Mouse (Mus musculus) G1E (cell line): ENCODE measurements around the gene Cog4. TPM values are rescaled to one million over a fixed set of nuclear protein-coding genes. Genes with fewer than 3 reads are reported as not detected.

Experiments used
- ATAC-seq: 2 replicates; pipeline ENCODE4 v1.8.0; 2016; ENCODE audit warnings: mild to moderate bottlenecking; ENCODE audit not compliant: insufficient number of reproducible peaks, poor library complexity, low FRiP score, severe bottlenecking; ENCODE audit errors: extremely low read depth
- DNase-seq: peaks from one replicate; pipeline ENCODE4 v3.0.0; 2012; ENCODE audit warnings: low spot score
- H3K27me3 ChIP-seq: 2 replicates; pipeline ENCODE4 v1.6.1; 2012; ENCODE audit warnings: mild to moderate bottlenecking, low read length, inconsistent platforms; ENCODE audit not compliant: insufficient read depth
- H3K36me3 ChIP-seq: replicated peaks from 2 replicates; pipeline ENCODE3; 2012; ENCODE audit warnings: mild to moderate bottlenecking, inconsistent platforms
- H3K4me1 ChIP-seq: 2 replicates; pipeline ENCODE4 v1.6.1; 2012; ENCODE audit warnings: low read depth, low read length, inconsistent platforms, mixed read lengths; ENCODE audit not compliant: insufficient read depth
- H3K4me3 ChIP-seq: 2 replicates; pipeline ENCODE4 v1.5.1; 2012; ENCODE audit warnings: low read depth, mild to moderate bottlenecking, inconsistent platforms, low read length, moderate library complexity, mixed read lengths
- H3K9me3 ChIP-seq: replicated peaks from 2 replicates; pipeline ENCODE4 v1.6.1; 2012; ENCODE audit warnings: inconsistent platforms
- CTCF ChIP-seq: IDR thresholded peaks from 2 replicates; pipeline ENCODE4 v1.5.1; 2012; ENCODE audit warnings: low read depth, low read length, inconsistent platforms, mixed read lengths
- GATA1 ChIP-seq: IDR thresholded peaks from 2 replicates; pipeline ENCODE4 v1.6.1; 2012; ENCODE audit warnings: borderline replicate concordance, low read length, inconsistent platforms, mixed read lengths
- GATA2 ChIP-seq: IDR thresholded peaks from 2 replicates; pipeline ENCODE4 v1.6.1; 2012; ENCODE audit warnings: low read depth, low read length, inconsistent platforms, borderline replicate concordance
- POLR2AphosphoS5 ChIP-seq: IDR thresholded peaks from 2 replicates; pipeline ENCODE4 v1.6.1; 2012; ENCODE audit warnings: low read depth, low read length, inconsistent platforms; ENCODE audit not compliant: insufficient replicate concordance
- TAL1 ChIP-seq: conservative IDR thresholded peaks from 2 replicates; pipeline ENCODE4 v1.6.1; 2012; ENCODE audit warnings: low read depth, low read length, inconsistent platforms, mixed read lengths
- polyA plus RNA-seq: library from polyadenylated mRNA; stranded (reverse); fragments of >175 nt; gene quantifications from 2 replicates; pipeline ENCODE4 v1.2.3, GENCODE M21; 2012
- total RNA-seq, 2 experiments: library from RNA; stranded (forward) in 1 of 2; stranded (reverse) in 1 of 2; fragments of 200-1000 nt in 1 of 2; fragments of >200 nt in 1 of 2; fragmentation: Nextera tagmentation in 1 of 2; gene quantifications; 2 replicates each; pipeline ENCODE4 v1.2.3; 2014 to 2017

Cog4 gene
- total and polyA plus RNA-seq, 3 experiments, result 20.2 to 45.6 (median 32.8) TPM

DNA sequence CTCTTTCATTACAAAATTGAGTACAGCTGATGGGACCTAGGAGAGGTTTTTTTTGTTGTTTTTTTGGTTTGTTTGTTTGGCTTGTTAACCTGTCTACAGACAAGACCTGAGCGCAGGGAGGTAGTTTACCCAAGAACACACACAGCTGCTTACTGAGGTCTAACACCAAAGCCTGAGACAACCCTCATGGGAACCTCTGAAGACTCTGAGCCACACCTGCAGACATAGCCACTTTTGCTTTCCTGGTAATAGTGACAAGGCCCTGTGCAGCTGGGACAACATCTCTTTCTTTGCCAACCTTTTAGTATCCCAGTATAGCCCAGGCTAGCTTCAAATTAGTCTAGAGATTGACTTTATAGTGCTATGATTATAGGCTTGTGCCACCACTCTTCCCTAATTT, 40.3 kb upstream of the Cog4 start:
- H3K9me3 ChIP-seq, result no peaks in the 10 kb centered on the region
- no peak for TF ChIP-seq CTCF
- TF ChIP-seq GATA2, result no peak
- no peak for TF ChIP-seq TAL1
- no peak for TF ChIP-seq POLR2AphosphoS5
- no peak for TF ChIP-seq GATA1
- H3K36me3 ChIP-seq, result peaks cover 28% of the 10 kb centered on the region
- ATAC-seq, result no peak
- DNase-seq, result no peak
- peaks cover 24% of the 10 kb centered on the region for H3K27me3 ChIP-seq
- no peak overlapping the region for H3K4me3 ChIP-seq
- no peaks in the 10 kb centered on the region for H3K4me1 ChIP-seq

- Histone ChIP-seq H3K9me3 (no peaks in the 10 kb centered on the region), H3K4me3 (no peak overlapping the region), H3K27me3 (peaks cover 10% of the 10 kb centered on the region), H3K4me1 (peaks cover 9% of the 10 kb centered on the region; the same call in 1 of the 2 replicates), H3K36me3 (peaks cover 55% of the 10 kb centered on the region)
- ATAC-seq, result no peak
- no peak for DNase-seq
- no peak for TF ChIP-seq CTCF
- no peak for TF ChIP-seq GATA1
- TF ChIP-seq POLR2AphosphoS5, result no peak
- TF ChIP-seq TAL1, result no peak
- TF ChIP-seq GATA2, result no peak
Measured at GRCm38 (mm10) chr8:110808495-110809472, 37.6 kb upstream of the Cog4 start.

GRCm38 (mm10) chr8:110809831-110810230, 36.6 kb upstream of the Cog4 start:
- DNase-seq, result no peak
- no peak overlapping the region for H3K4me3 ChIP-seq
- peaks cover 65% of the 10 kb centered on the region for H3K36me3 ChIP-seq
- no peak for ATAC-seq
- H3K27me3 ChIP-seq, result peaks cover 8% of the 10 kb centered on the region
- TF ChIP-seq GATA2 (no peak), TAL1 (no peak), POLR2AphosphoS5 (no peak), GATA1 (no peak), CTCF (no peak)
- H3K4me1 ChIP-seq, result peaks cover 11% of the 10 kb centered on the region; the same call in 1 of the 2 replicates
- no peaks in the 10 kb centered on the region for H3K9me3 ChIP-seq

- Histone ChIP-seq H3K27me3 (peaks cover 7% of the 10 kb centered on the region), H3K4me1 (peaks cover 13% of the 10 kb centered on the region), H3K9me3 (no peaks in the 10 kb centered on the region), H3K36me3 (peaks cover 73% of the 10 kb centered on the region), H3K4me3 (no peak overlapping the region)
- no peak for ATAC-seq
- TF ChIP-seq TAL1 (no peak), POLR2AphosphoS5 (no peak), GATA2 (no peak), CTCF (no peak), GATA1 (no peak)
- DNase-seq, result no peak
Measured at GRCm38 (mm10) chr8:110810481-110811065, 35.8 kb upstream of the Cog4 start.

DNA sequence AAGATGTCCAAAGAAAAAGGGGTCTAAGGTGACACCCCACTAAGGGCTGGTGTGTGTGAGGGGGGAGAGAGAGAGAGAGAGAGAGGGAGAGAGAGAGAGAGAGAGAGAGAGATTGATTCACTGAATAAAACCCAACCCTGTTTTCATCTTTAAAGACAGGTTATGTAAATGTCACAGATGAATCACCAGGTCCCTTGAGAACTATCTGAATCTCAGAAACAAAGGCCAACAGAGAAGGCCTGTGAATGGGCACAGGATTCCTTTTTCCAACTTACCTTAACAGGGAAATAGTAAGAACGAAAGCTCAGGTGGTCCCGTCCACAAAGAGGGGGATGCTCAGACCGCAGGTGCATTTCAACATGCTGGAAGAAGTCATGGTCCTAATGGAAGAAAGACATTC, 35.3 kb upstream of the Cog4 start:
- no peak for DNase-seq
- TF ChIP-seq TAL1 (no peak), GATA1 (no peak), POLR2AphosphoS5 (no peak), CTCF (no peak), GATA2 (no peak)
- Histone ChIP-seq H3K27me3 (peaks cover 4% of the 10 kb centered on the region; the same call in 1 of the 2 replicates), H3K36me3 (peaks cover 78% of the 10 kb centered on the region), H3K4me3 (no peak overlapping the region), H3K9me3 (no peaks in the 10 kb centered on the region), H3K4me1 (peaks cover 15% of the 10 kb centered on the region)
- ATAC-seq, result no peak

DNA sequence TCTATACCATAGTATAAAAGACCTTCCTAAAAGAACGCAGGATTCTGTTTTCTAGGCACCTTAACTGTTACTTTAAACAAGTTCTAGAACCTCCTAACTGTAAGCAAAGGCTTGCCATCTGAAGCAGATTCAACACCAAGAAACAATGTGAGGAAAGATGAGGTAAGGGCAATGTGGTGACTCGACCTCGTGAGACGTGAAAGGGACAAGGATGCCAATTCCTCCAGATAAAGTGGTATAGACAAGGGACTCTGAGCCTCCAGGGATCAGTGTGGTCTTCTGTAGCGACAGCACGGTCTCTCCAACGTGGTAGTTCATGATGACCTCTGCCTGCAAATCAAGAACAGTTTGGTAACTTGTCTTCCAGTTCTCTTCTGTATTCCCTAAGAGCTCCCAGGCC, 34.6 kb upstream of the Cog4 start:
- Histone ChIP-seq H3K27me3 (peaks cover 4% of the 10 kb centered on the region; the same call in 1 of the 2 replicates), H3K36me3 (peaks cover 85% of the 10 kb centered on the region), H3K4me3 (no peak overlapping the region), H3K9me3 (no peaks in the 10 kb centered on the region), H3K4me1 (peaks cover 17% of the 10 kb centered on the region)
- DNase-seq (no peak), ATAC-seq (no peak)
- TF ChIP-seq CTCF (no peak), TAL1 (no peak), GATA2 (no peak), POLR2AphosphoS5 (no peak), GATA1 (no peak)
